Mouse (Mus musculus) neural tube, embryonic 15.5 days (tissue): ENCODE measurements around the gene BC005561. TPM values are rescaled to one million over a fixed set of nuclear protein-coding genes. Genes with fewer than 3 reads are reported as not detected.

ENCODE experiments used
- ATAC-seq: fragments of 200-750 bp; cut with Nextera tagmentation; 2 replicates; pipeline ENCODE4 v1.8.0; 2017; ENCODE audit warnings: mild to moderate bottlenecking, moderate TSS enrichment, moderate library complexity; ENCODE audit not compliant: low FRiP score
- H3K27ac ChIP-seq: fragments of 300-500 bp; sonication (generic); replicated peaks from 2 replicates; pipeline ENCODE4 v1.5.1; 2015; ENCODE audit warnings: mild to moderate bottlenecking, inconsistent platforms
- H3K27me3 ChIP-seq: fragments of 300-500 bp; sonication (generic); replicated peaks from 2 replicates; pipeline ENCODE4 v1.6.1; 2015; ENCODE audit warnings: inconsistent platforms
- H3K36me3 ChIP-seq: fragments of 300-500 bp; sonication (generic); 2 replicates; pipeline ENCODE4 v1.6.1; 2015; ENCODE audit warnings: inconsistent platforms
- H3K4me1 ChIP-seq: fragments of 300-500 bp; sonication (generic); 2 replicates; pipeline ENCODE4 v1.6.1; 2015; ENCODE audit warnings: inconsistent platforms
- H3K4me2 ChIP-seq: fragments of 300-500 bp; sonication (generic); 2 replicates; pipeline ENCODE4 v1.6.1; 2015; ENCODE audit warnings: inconsistent platforms, mild to moderate bottlenecking, moderate library complexity
- H3K4me3 ChIP-seq: fragments of 300-500 bp; sonication (generic); replicated peaks from 2 replicates; pipeline ENCODE4 v1.5.1; 2015; ENCODE audit warnings: mild to moderate bottlenecking, inconsistent platforms
- H3K9ac ChIP-seq: fragments of 300-500 bp; sonication (generic); replicated peaks from 2 replicates; pipeline ENCODE4 v1.6.1; 2015; ENCODE audit warnings: mild to moderate bottlenecking, inconsistent platforms
- H3K9me3 ChIP-seq: fragments of 300-500 bp; sonication (generic); replicated peaks from 2 replicates; pipeline ENCODE4 v1.6.1; 2016; ENCODE audit warnings: inconsistent platforms
- WGBS: fragments of 180-500 bp; shearing (Covaris S2); methylation state at CpG from one replicate; pipeline ENCODE4 v1.1.7; 2015; ENCODE audit warnings: mixed read lengths; 5-methylcytosine and 5-hydroxymethylcytosine counted together
- polyA plus RNA-seq: library from polyadenylated mRNA; unstranded; fragments of >200 nt; fragmentation: Nextera tagmentation; extraction: Ambion mirVana; gene quantifications from 2 replicates; pipeline ENCODE4 v1.2.1, GENCODE M21; 2015

Gene BC005561
- polyA plus RNA-seq, result 11.7 and 13.2 TPM in 2 replicates

- Histone ChIP-seq H3K9me3 (no peaks in the 10 kb centered on the region), H3K27me3 (no peaks in the 10 kb centered on the region), H3K36me3 (peaks cover 13% of the 10 kb centered on the region), H3K4me3 (peak within 1 kb of the TSS; percentile 92), H3K27ac (peak within 1 kb of the TSS; percentile 93), H3K4me2 (peak within 1 kb of the TSS; percentile 61), H3K4me1 (peaks cover 20% of the 10 kb centered on the region), H3K9ac (peak within 1 kb of the TSS; percentile 87)
- WGBS, result under 1% methylated on average over 63 of the region's 83 CpGs
- ATAC-seq, result peak; percentile 94
Observed at GRCm38 (mm10) chr5:104508195-104508891, at the start of gene BC005561. Gene BC005561 (plus strand): TSS chr5:104508352.

- peak within 1 kb of the TSS; percentile 84 for H3K4me3 ChIP-seq
- peak; percentile 84 for ATAC-seq
- H3K4me1 ChIP-seq, result peaks cover 28% of the 10 kb centered on the region
- 10% methylated on average over 46 of the region's 46 CpGs for WGBS
- H3K4me2 ChIP-seq, result peak within 1 kb of the TSS; percentile 62
- peak within 1 kb of the TSS; percentile 92 for H3K27ac ChIP-seq
- no peaks in the 10 kb centered on the region for H3K27me3 ChIP-seq
- H3K36me3 ChIP-seq, result peaks cover 12% of the 10 kb centered on the region; the same call in 1 of the 2 replicates
- H3K9ac ChIP-seq, result peak within 1 kb of the TSS; percentile 90
- no peaks in the 10 kb centered on the region for H3K9me3 ChIP-seq
Observed at GRCm38 (mm10) chr5:104458832-104459705, 49.1 kb upstream of the BC005561 start, which contains the start of gene Pkd2. Gene Pkd2 (plus strand): TSS chr5:104459450.

GRCm38 (mm10) chr5:104459706-104460455 lies 48.3 kb upstream of the BC005561 start:
- WGBS, result under 1% methylated on average over 75 of the region's 82 CpGs
- Histone ChIP-seq H3K27ac (peak overlapping the region; percentile 92), H3K27me3 (no peaks in the 10 kb centered on the region), H3K4me2 (peak overlapping the region; percentile 62), H3K36me3 (peaks cover 12% of the 10 kb centered on the region; the same call in 1 of the 2 replicates), H3K9me3 (no peaks in the 10 kb centered on the region), H3K4me3 (peak overlapping the region; percentile 84), H3K9ac (peak overlapping the region; percentile 90), H3K4me1 (peaks cover 28% of the 10 kb centered on the region)
- peak; percentile 81 for ATAC-seq

GRCm38 (mm10) chr5:104460456-104460838 lies 47.7 kb upstream of the BC005561 start:
- no peaks in the 10 kb centered on the region for H3K27me3 ChIP-seq
- ATAC-seq, result no peak
- peaks cover 16% of the 10 kb centered on the region for H3K36me3 ChIP-seq
- H3K4me1 ChIP-seq, result peaks cover 28% of the 10 kb centered on the region
- peak overlapping the region; percentile 90 for H3K9ac ChIP-seq
- H3K4me3 ChIP-seq, result peak overlapping the region; percentile 84
- peak overlapping the region; percentile 62 for H3K4me2 ChIP-seq
- H3K9me3 ChIP-seq, result no peaks in the 10 kb centered on the region
- 35% methylated on average over 3 of the region's 3 CpGs for WGBS
- H3K27ac ChIP-seq, result peak overlapping the region; percentile 92

GRCm38 (mm10) chr5:104460856-104461255 lies 47.3 kb upstream of the BC005561 start:
- Histone ChIP-seq H3K4me1 (peaks cover 29% of the 10 kb centered on the region), H3K27ac (0 out of 2 replicates have a peak overlapping the region, but pooled peaks have one; percentile 92), H3K4me2 (peak overlapping the region; percentile 62), H3K9ac (no peak overlapping the region), H3K4me3 (peak overlapping the region; percentile 84), H3K9me3 (no peaks in the 10 kb centered on the region), H3K36me3 (peaks cover 20% of the 10 kb centered on the region), H3K27me3 (no peaks in the 10 kb centered on the region)
- no peak for ATAC-seq
- WGBS, result 27% methylated on average over 6 of the region's 7 CpGs

GRCm38 (mm10) chr5:104465279-104465678 lies 42.9 kb upstream of the BC005561 start:
- Histone ChIP-seq H3K4me2 (no peak overlapping the region), H3K4me1 (peaks cover 19% of the 10 kb centered on the region; the same call in 1 of the 2 replicates), H3K9ac (no peak overlapping the region), H3K4me3 (no peak overlapping the region), H3K27ac (no peak overlapping the region), H3K9me3 (no peaks in the 10 kb centered on the region), H3K27me3 (no peaks in the 10 kb centered on the region), H3K36me3 (peaks cover 38% of the 10 kb centered on the region)
- 89% methylated on average over 8 of the region's 8 CpGs for WGBS
- no peak for ATAC-seq

GRCm38 (mm10) chr5:104465731-104466130 lies 42.4 kb upstream of the BC005561 start:
- Histone ChIP-seq H3K27ac (no peak overlapping the region), H3K36me3 (peaks cover 42% of the 10 kb centered on the region), H3K27me3 (no peaks in the 10 kb centered on the region), H3K4me2 (no peak overlapping the region), H3K9ac (no peak overlapping the region), H3K9me3 (no peaks in the 10 kb centered on the region), H3K4me3 (no peak overlapping the region), H3K4me1 (peaks cover 17% of the 10 kb centered on the region; the same call in 1 of the 2 replicates)
- 82% methylated on average over 12 of the region's 12 CpGs for WGBS
- ATAC-seq, result no peak

- H3K4me3 ChIP-seq, result no peak overlapping the region
- no peak for ATAC-seq
- H3K9ac ChIP-seq, result no peak overlapping the region
- H3K4me1 ChIP-seq, result 0 out of 2 replicates have a peak, but pooled peaks cover 8% of the 10 kb centered on the region
- no peak overlapping the region for H3K4me2 ChIP-seq
- H3K9me3 ChIP-seq, result no peaks in the 10 kb centered on the region
- H3K36me3 ChIP-seq, result peaks cover 47% of the 10 kb centered on the region
- no peak overlapping the region for H3K27ac ChIP-seq
- 96% methylated on average over 16 of the region's 16 CpGs for WGBS
- H3K27me3 ChIP-seq, result no peaks in the 10 kb centered on the region
Observed at GRCm38 (mm10) chr5:104466816-104467215, 41.3 kb upstream of the BC005561 start.

GRCm38 (mm10) chr5:104468586-104468985 lies 39.6 kb upstream of the BC005561 start:
- Histone ChIP-seq H3K4me2 (no peak overlapping the region), H3K9me3 (no peaks in the 10 kb centered on the region), H3K27ac (no peak overlapping the region), H3K4me3 (no peak overlapping the region), H3K4me1 (0 out of 2 replicates have a peak, but pooled peaks cover 3% of the 10 kb centered on the region), H3K27me3 (no peaks in the 10 kb centered on the region), H3K36me3 (peaks cover 63% of the 10 kb centered on the region), H3K9ac (no peak overlapping the region)
- no peak; the same call in 1 of the 2 replicates for ATAC-seq
- WGBS, result 94% methylated on average over 5 of the region's 5 CpGs

- no peak overlapping the region for H3K4me3 ChIP-seq
- no peak overlapping the region for H3K27ac ChIP-seq
- H3K9ac ChIP-seq, result no peak overlapping the region
- 88% methylated on average over 5 of the region's 5 CpGs for WGBS
- H3K4me2 ChIP-seq, result no peak overlapping the region
- peaks cover 50% of the 10 kb centered on the region for H3K36me3 ChIP-seq
- no peak for ATAC-seq
- 0 out of 2 replicates have a peak, but pooled peaks cover under 1% of the 10 kb centered on the region for H3K4me1 ChIP-seq
- no peaks in the 10 kb centered on the region for H3K9me3 ChIP-seq
- no peaks in the 10 kb centered on the region for H3K27me3 ChIP-seq
Observed at GRCm38 (mm10) chr5:104470981-104471391, 37.2 kb upstream of the BC005561 start.

- no peak overlapping the region for H3K9ac ChIP-seq
- whole genome bisulfite sequencing, result 91% methylated on average over 8 of the region's 8 CpGs
- H3K9me3 ChIP-seq, result no peaks in the 10 kb centered on the region
- H3K4me1 ChIP-seq, result no peaks in the 10 kb centered on the region
- no peak overlapping the region for H3K27ac ChIP-seq
- no peaks in the 10 kb centered on the region for H3K27me3 ChIP-seq
- peaks cover 44% of the 10 kb centered on the region for H3K36me3 ChIP-seq
- ATAC-seq, result no peak
- H3K4me3 ChIP-seq, result no peak overlapping the region
- no peak overlapping the region for H3K4me2 ChIP-seq
Observed at GRCm38 (mm10) chr5:104472371-104472770, 35.8 kb upstream of the BC005561 start.
